Mouse (Mus musculus) layer of hippocampus, postnatal 14 days (tissue): ENCODE measurements around the gene Tprg. TPM values are rescaled to one million over a fixed set of nuclear protein-coding genes. Genes with fewer than 3 reads are reported as not detected.

Source experiments
- DNase-seq, 2 experiments: peaks; one replicate each; pipeline ENCODE4 v3.0.0; 2021 to 2022; ENCODE audit warnings: low spot score in 2 of 2, mixed read lengths in 1 of 2
- total RNA-seq, 2 experiments: library from RNA; stranded (reverse); gene quantifications; 2 replicates each; pipeline ENCODE4 v1.2.3; 2021

Tprg gene
- total RNA-seq, 2 experiments from 2014 or later: not detected

GRCm38 (mm10) chr16:25325631-25326238 lies 39.1 kb downstream of the Tprg start:
- no peak for DNase-seq

- DNase-seq: no peak
These were observed 46.9 kb downstream of the Tprg start for GRCm38 (mm10) chr16:25333279-25334219.

- no peak for DNase-seq
These were observed 48.6 kb downstream of the Tprg start for GRCm38 (mm10) chr16:25335058-25335703.

- peak; percentile 65 to 77 for DNase-seq
These were observed 63.0 kb downstream of the Tprg start for GRCm38 (mm10) chr16:25349626-25350025.

GRCm38 (mm10) chr16:25367834-25368233 lies 81.2 kb downstream of the Tprg start:
- DNase-seq: peak; percentile 23 to 26

GRCm38 (mm10) chr16:25369984-25370412 lies 83.4 kb downstream of the Tprg start:
- DNase-seq: no peak

- no peak for DNase-seq
These were observed 87.5 kb downstream of the Tprg start for GRCm38 (mm10) chr16:25374121-25374520.

GRCm38 (mm10) chr16:25374775-25375174 lies 88.2 kb downstream of the Tprg start:
- DNase-seq: peak in 1 of 2 experiments; percentile 18

- peak; percentile 87 to 90 for DNase-seq
These were observed 90.2 kb downstream of the Tprg start for GRCm38 (mm10) chr16:25376720-25377373.

- DNase-seq: no peak
These were observed 91.1 kb downstream of the Tprg start for GRCm38 (mm10) chr16:25377695-25378094.

- peak in 1 of 2 experiments; percentile 49 for DNase-seq
These were observed 99.0 kb downstream of the Tprg start for GRCm38 (mm10) chr16:25385498-25386192.

GRCm38 (mm10) chr16:25394676-25395075 lies 108.1 kb downstream of the Tprg start:
- DNase-seq: no peak

- no peak for DNase-seq
These were observed 117.5 kb downstream of the Tprg start for GRCm38 (mm10) chr16:25404156-25404555.

- peak in 1 of 2 experiments; percentile 16 for DNase-seq
These were observed 120.7 kb downstream of the Tprg start for GRCm38 (mm10) chr16:25407204-25407886.

- no peak for DNase-seq
These were observed 121.4 kb downstream of the Tprg start for GRCm38 (mm10) chr16:25408032-25408431.

- no peak for DNase-seq
These were observed 124.7 kb downstream of the Tprg start for GRCm38 (mm10) chr16:25411307-25411706.

- DNase-seq: no peak
These were observed 127.3 kb downstream of the Tprg start for GRCm38 (mm10) chr16:25413885-25414284.

- DNase-seq: no peak
These were observed 128.6 kb downstream of the Tprg start for GRCm38 (mm10) chr16:25415186-25415585.

- no peak for DNase-seq
These were observed 131.4 kb downstream of the Tprg start for GRCm38 (mm10) chr16:25417875-25418630.
